Mouse (Mus musculus) heart, postnatal 0 days (tissue): Measurements from ENCODE around the gene Sepsecs. TPM values are rescaled to one million over a fixed set of nuclear protein-coding genes. Genes with fewer than 3 reads are reported as not detected.

ENCODE experiments used
- ATAC-seq: fragments of 200-750 bp; cut with Nextera tagmentation; 2 replicates; pipeline ENCODE4 v1.8.0; 2017; ENCODE audit warnings: low read depth, moderate number of reproducible peaks, moderate library complexity; ENCODE audit not compliant: insufficient read depth
- DNase-seq: peaks from one replicate; pipeline ENCODE4 v3.0.0-alpha.2; 2016; ENCODE audit warnings: low spot score
- H3K27ac ChIP-seq: fragments of 300-500 bp; sonication (generic); 2 replicates; pipeline ENCODE4 v1.5.1; 2014; ENCODE audit warnings: low read depth, mild to moderate bottlenecking
- H3K27me3 ChIP-seq: fragments of 300-500 bp; sonication (generic); 2 replicates; pipeline ENCODE4 v1.6.1; 2014; ENCODE audit warnings: low read length, mixed read lengths; ENCODE audit not compliant: control insufficient read depth, insufficient read depth
- H3K36me3 ChIP-seq: fragments of 300-500 bp; sonication (generic); replicated peaks from 2 replicates; pipeline ENCODE4 v1.6.1; 2014; ENCODE audit warnings: low read length, mixed read lengths; ENCODE audit not compliant: control insufficient read depth, insufficient read depth
- H3K4me1 ChIP-seq: fragments of 300-500 bp; sonication (generic); 2 replicates; pipeline ENCODE4 v1.6.1; 2014; ENCODE audit warnings: antibody characterized with exemption; ENCODE audit not compliant: control insufficient read depth, insufficient read depth
- H3K4me2 ChIP-seq: fragments of 300-500 bp; sonication (generic); 2 replicates; pipeline ENCODE4 v1.6.1; 2014; ENCODE audit warnings: low read depth, mild to moderate bottlenecking, low read length, moderate library complexity
- H3K4me3 ChIP-seq: fragments of 300-500 bp; sonication (generic); 2 replicates; pipeline ENCODE4 v1.5.1; 2014; ENCODE audit warnings: low read depth, low read length
- H3K9ac ChIP-seq: fragments of 300-500 bp; sonication (generic); replicated peaks from 2 replicates; pipeline ENCODE4 v1.6.1; 2014; ENCODE audit warnings: low read depth, low read length, mixed read lengths
- H3K9me3 ChIP-seq: fragments of 300-500 bp; sonication (generic); replicated peaks from 2 replicates; pipeline ENCODE4 v1.6.1; 2016; ENCODE audit warnings: low read length; ENCODE audit not compliant: control insufficient read depth
- CTCF ChIP-seq: IDR thresholded peaks from 2 replicates; pipeline ENCODE4 v1.5.1; 2016; ENCODE audit warnings: antibody characterized with exemption, control low read depth, low read depth
- EP300 ChIP-seq: IDR thresholded peaks from 2 replicates; pipeline ENCODE4 v1.6.1; 2016; ENCODE audit warnings: antibody characterized with exemption, low read depth
- WGBS: fragments of 180-500 bp; shearing (Covaris S2); extraction: QIAGEN DNeasy Blood & Tissue Kit; methylation state at CpG from one replicate; pipeline ENCODE4 v1.1.7; 2014; 5-methylcytosine and 5-hydroxymethylcytosine counted together
- polyA plus RNA-seq: library from polyadenylated mRNA; unstranded; fragments of >200 nt; fragmentation: Nextera tagmentation; extraction: Ambion mirVana; gene quantifications from 2 replicates; pipeline ENCODE4 v1.2.1, GENCODE M21; 2015
- total RNA-seq: library from RNA; depleted of rRNA; stranded (reverse); fragments of >200 nt; gene quantifications from 2 replicates; pipeline ENCODE4 v1.2.3, GENCODE M21; 2014; ENCODE audit warnings: low replicate concordance

Gene Sepsecs
- total and polyA plus RNA-seq, 2 experiments from 2014 or later: 5.7 to 6.9 TPM

DNA sequence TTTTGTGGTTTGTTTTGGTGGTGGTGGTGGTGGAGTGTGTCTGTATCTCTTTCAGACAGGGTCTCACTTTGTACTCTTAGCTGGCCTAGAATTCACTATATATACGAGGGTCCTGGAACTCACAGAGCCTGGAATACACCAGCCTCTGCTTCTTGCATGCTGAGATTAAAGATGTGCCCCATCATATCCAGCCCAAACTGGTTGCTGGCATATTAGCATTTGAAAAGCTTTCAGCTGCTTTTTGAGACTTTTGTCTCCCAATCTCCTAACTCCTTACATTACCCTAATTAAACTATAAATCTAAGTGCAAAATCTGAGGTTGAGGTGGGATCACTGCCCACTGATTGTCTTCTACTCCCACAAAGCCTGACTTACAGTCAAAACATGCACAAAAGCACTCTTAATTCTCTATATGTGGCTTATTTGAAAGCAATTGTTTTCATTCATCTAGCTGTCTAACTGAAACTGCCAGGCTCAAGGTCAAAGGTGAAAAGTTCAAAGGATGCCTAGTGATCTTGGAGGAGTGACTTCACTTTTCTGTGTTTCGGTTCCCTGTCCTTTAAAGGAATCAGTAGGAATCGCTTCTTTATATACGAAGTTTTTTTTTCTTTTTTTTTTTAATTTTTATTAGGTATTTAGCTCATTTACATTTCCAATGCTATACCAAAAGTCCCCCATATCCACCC, 5.0 kb upstream of the Sepsecs start:
- H3K27ac ChIP-seq: no peak overlapping the region
- no peaks in the 10 kb centered on the region for H3K27me3 ChIP-seq
- 74% methylated on average over 4 of the region's 4 CpGs for WGBS
- H3K4me3 ChIP-seq: no peak overlapping the region
- DNase-seq (no peak), ATAC-seq (no peak)
- TF ChIP-seq CTCF (no peak), EP300 (no peak)
- H3K4me1 ChIP-seq: no peaks in the 10 kb centered on the region
- no peaks in the 10 kb centered on the region for H3K9me3 ChIP-seq
- no peaks in the 10 kb centered on the region for H3K36me3 ChIP-seq
- H3K9ac ChIP-seq: no peak overlapping the region
- no peak overlapping the region for H3K4me2 ChIP-seq

DNA sequence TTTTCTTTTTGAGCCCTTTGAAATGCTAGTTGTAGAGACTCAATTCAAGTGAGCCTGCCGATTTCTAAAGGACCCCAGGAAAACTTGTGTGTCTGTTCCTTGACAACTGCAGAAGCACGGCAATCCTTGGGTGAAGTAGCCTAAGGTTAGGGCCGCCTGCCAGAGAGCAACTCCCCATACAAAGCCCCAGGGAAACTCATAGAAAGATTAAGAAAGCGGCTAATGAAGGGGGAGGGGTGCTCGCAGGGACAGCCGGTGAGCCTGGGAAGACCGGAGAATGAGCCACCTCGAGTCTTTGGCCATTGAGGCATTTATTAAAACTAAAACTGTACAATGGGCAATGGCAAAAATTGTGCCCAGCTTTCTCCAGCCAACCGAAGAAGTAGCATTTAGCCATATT, 3.8 kb upstream of the Sepsecs start:
- Histone ChIP-seq H3K9ac (no peak overlapping the region), H3K4me3 (no peak overlapping the region), H3K4me2 (no peak overlapping the region), H3K36me3 (no peaks in the 10 kb centered on the region), H3K9me3 (no peaks in the 10 kb centered on the region), H3K27ac (no peak overlapping the region), H3K4me1 (peaks cover 5% of the 10 kb centered on the region), H3K27me3 (no peaks in the 10 kb centered on the region)
- ATAC-seq: no peak
- DNase-seq: no peak
- TF ChIP-seq CTCF (no peak), EP300 (no peak)
- 29% methylated on average over 9 of the region's 9 CpGs for WGBS

DNA sequence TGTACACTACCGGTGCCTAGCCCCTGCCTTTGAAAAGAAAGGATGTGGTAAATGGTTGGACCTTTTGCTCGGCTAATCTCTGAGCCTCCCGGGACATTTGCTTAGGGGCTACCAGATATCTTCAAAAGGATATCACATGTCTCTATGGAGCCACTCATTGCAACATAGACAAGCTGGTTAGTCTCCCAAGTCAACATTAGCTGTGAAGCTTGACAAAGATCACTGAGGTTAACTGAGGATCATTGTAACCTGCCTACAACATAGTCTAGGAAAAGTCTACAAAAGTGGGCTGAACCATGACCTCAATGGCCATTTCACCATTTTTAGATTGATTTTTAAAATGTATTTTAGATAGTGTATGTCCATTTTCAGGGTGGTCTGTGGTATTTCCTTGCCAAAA, 1.2 kb upstream of the Sepsecs start:
- no peaks in the 10 kb centered on the region for H3K27me3 ChIP-seq
- H3K4me2 ChIP-seq: no peak overlapping the region
- ATAC-seq (no peak), DNase-seq (no peak)
- no peak overlapping the region for H3K9ac ChIP-seq
- H3K36me3 ChIP-seq: peaks cover 2% of the 10 kb centered on the region; the same call in 1 of the 2 replicates
- H3K4me3 ChIP-seq: no peak overlapping the region
- WGBS: 81% methylated on average over 3 of the region's 3 CpGs
- TF ChIP-seq CTCF (no peak), EP300 (no peak)
- H3K27ac ChIP-seq: no peak overlapping the region
- no peaks in the 10 kb centered on the region for H3K9me3 ChIP-seq
- H3K4me1 ChIP-seq: peaks cover 5% of the 10 kb centered on the region

DNA sequence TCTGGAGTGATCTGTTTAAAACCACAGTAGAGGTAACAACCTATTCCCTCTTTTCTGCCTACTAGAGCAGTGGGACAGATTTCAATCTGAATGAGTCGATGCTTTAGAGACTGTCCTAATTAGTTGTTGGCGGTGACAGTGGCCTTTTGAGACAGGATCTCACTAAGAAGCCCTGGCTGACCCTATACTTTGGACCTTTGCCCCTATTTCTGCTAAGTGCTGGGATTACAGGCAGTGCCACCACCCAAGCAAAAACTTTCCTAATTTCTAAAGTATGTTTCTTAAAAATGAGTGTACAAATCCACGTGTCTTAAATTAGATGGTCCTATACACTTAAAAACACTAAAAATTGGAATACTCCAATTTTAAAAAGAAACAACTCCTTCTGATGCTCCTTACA, 2.7 kb downstream of the Sepsecs start:
- WGBS: 81% methylated on average over 3 of the region's 3 CpGs
- no peak for DNase-seq
- TF ChIP-seq EP300: no peak
- TF ChIP-seq CTCF: no peak
- H3K4me3 ChIP-seq: no peak overlapping the region
- no peak overlapping the region for H3K27ac ChIP-seq
- peaks cover 5% of the 10 kb centered on the region for H3K4me1 ChIP-seq
- no peaks in the 10 kb centered on the region for H3K9me3 ChIP-seq
- H3K4me2 ChIP-seq: no peak overlapping the region
- no peaks in the 10 kb centered on the region for H3K27me3 ChIP-seq
- no peak overlapping the region for H3K9ac ChIP-seq
- no peak for ATAC-seq
- peaks cover 29% of the 10 kb centered on the region for H3K36me3 ChIP-seq

DNA sequence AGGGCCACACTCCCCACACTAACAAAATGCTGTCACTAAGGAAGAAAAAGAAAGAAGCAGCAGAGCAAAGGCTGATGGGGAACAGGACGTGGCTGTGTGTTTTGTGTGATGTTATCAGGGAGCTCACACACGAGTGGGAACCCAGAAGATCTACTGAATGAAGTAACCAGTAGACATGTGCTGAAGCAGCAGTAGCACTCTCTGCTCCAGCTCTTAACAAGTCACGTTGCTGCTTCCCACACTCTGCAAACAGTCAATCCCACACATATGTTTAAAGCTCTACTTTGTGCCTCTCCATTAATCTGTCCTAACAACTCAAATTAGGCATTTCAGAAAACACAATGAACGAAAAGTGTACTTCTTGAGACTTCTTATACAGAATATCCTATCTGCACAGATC, 11.6 kb downstream of the Sepsecs start:
- Histone ChIP-seq H3K4me1 (no peaks in the 10 kb centered on the region), H3K27me3 (no peaks in the 10 kb centered on the region), H3K4me2 (no peak overlapping the region), H3K36me3 (peaks cover 38% of the 10 kb centered on the region), H3K9ac (no peak overlapping the region), H3K4me3 (no peak overlapping the region), H3K27ac (no peak overlapping the region), H3K9me3 (no peaks in the 10 kb centered on the region)
- WGBS: 65% methylated on average over 4 of the region's 4 CpGs
- no peak for ATAC-seq
- no peak for DNase-seq
- no peak for TF ChIP-seq EP300
- no peak for TF ChIP-seq CTCF

DNA sequence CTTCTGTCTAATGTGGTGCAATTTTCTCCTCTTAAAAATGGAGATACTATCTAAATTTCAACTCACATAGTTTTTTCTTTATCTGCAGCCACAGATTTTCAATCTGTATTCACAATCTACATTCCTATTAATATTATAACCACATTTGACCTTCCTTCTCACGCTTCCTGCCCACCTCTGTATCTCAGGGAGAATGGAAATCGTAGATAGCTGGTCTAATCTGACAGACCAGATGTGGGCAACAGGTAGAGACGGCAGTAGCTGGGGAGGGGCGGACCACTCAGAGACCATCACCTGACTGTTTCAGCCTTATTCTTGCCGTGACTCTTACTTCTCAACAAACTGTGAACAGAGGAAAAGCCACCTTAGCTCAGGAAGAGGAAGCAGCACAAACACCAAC, 12.2 kb downstream of the Sepsecs start:
- ATAC-seq: no peak
- Histone ChIP-seq H3K27ac (no peak overlapping the region), H3K27me3 (no peaks in the 10 kb centered on the region), H3K9me3 (no peaks in the 10 kb centered on the region), H3K36me3 (peaks cover 41% of the 10 kb centered on the region), H3K4me3 (no peak overlapping the region), H3K4me2 (no peak overlapping the region), H3K9ac (no peak overlapping the region), H3K4me1 (no peaks in the 10 kb centered on the region)
- TF ChIP-seq CTCF (no peak), EP300 (no peak)
- no peak for DNase-seq
- WGBS: 81% methylated on average over 5 of the region's 5 CpGs
